Mouse (Mus musculus): ENCODE results near the gene Vmn2r47.
"Not testable (repeated sequence)": the region's sequence is repeated elsewhere in the genome, so short reads cannot be mapped to it uniquely, and the experiment has no call there.

Vmn2r47 gene

GRCm38 (mm10) chr7:9841225-9841624 lies at the start of gene Vmn2r47:
TSS of gene Vmn2r47 (minus strand) at chr7:9841325.
- DNase-seq (ENCODE audit: low read depth, low spot score), result not testable (repeated sequence)

GRCm38 (mm10) chr7:9770471-9770870 lies 70.7 kb downstream of the Vmn2r47 start, which contains the start of gene Vmn2r46:
TSS of gene Vmn2r46 (minus strand) at chr7:9770571.
- not testable (repeated sequence) for DNase-seq (ENCODE audit: low read depth, low spot score)
